Mouse (Mus musculus) heart, embryonic 16.5 days (tissue): ENCODE data around the gene Cnpy1. TPM values are rescaled to one million over a fixed set of nuclear protein-coding genes. Genes with fewer than 3 reads are reported as not detected.
A peak's percentile ranks its signal among the peaks of the same experiment; 100 is the strongest.

Experiments
- ATAC-seq: fragments of 200-750 bp; cut with Nextera tagmentation; replicated peaks from 2 replicates; pipeline ENCODE4 v1.8.0; 2017; ENCODE audit warnings: moderate number of reproducible peaks; ENCODE audit not compliant: insufficient read depth, low FRiP score; ENCODE audit errors: extremely low read depth
- H3K27ac ChIP-seq: fragments of 300-500 bp; sonication (generic); 2 replicates; pipeline ENCODE4 v1.5.1; 2014; ENCODE audit warnings: mild to moderate bottlenecking, low read length, control low read depth, moderate library complexity
- H3K27me3 ChIP-seq: fragments of 300-500 bp; sonication (generic); 2 replicates; pipeline ENCODE4 v1.6.1; 2014; ENCODE audit warnings: low read length, mixed read lengths; ENCODE audit not compliant: control insufficient read depth, insufficient read depth
- H3K36me3 ChIP-seq: fragments of 300-500 bp; sonication (generic); 2 replicates; pipeline ENCODE4 v1.6.1; 2014; ENCODE audit not compliant: control insufficient read depth, insufficient read depth
- H3K4me1 ChIP-seq: fragments of 300-500 bp; sonication (generic); 2 replicates; pipeline ENCODE4 v1.6.1; 2014; ENCODE audit warnings: low read length, mixed read lengths; ENCODE audit not compliant: control insufficient read depth, insufficient read depth
- H3K4me2 ChIP-seq: fragments of 300-500 bp; sonication (generic); 2 replicates; pipeline ENCODE4 v1.6.1; 2014; ENCODE audit warnings: low read depth, mild to moderate bottlenecking, control low read depth, low read length
- H3K4me3 ChIP-seq: fragments of 300-500 bp; sonication (generic); 2 replicates; pipeline ENCODE4 v1.5.1; 2014; ENCODE audit warnings: mild to moderate bottlenecking, control low read depth, low read length
- H3K9ac ChIP-seq: fragments of 300-500 bp; sonication (generic); 2 replicates; pipeline ENCODE4 v1.6.1; 2014; ENCODE audit warnings: low read length, control low read depth
- H3K9me3 ChIP-seq: fragments of 300-500 bp; sonication (generic); replicated peaks from 2 replicates; pipeline ENCODE4 v1.6.1; 2016; ENCODE audit warnings: low read length; ENCODE audit not compliant: control insufficient read depth
- WGBS: fragments of 180-500 bp; shearing (Covaris S2); extraction: QIAGEN DNeasy Blood & Tissue Kit; methylation state at CpG from one replicate; pipeline ENCODE4 v1.1.7; 2014; 5-methylcytosine and 5-hydroxymethylcytosine counted together
- polyA plus RNA-seq: library from polyadenylated mRNA; unstranded; fragments of >200 nt; fragmentation: Nextera tagmentation; extraction: Ambion mirVana; gene quantifications from 2 replicates; pipeline ENCODE4 v1.2.1, GENCODE M21; 2015

Gene Cnpy1
- polyA plus RNA-seq, 1 experiment from 2014 or later = not detected

DNA sequence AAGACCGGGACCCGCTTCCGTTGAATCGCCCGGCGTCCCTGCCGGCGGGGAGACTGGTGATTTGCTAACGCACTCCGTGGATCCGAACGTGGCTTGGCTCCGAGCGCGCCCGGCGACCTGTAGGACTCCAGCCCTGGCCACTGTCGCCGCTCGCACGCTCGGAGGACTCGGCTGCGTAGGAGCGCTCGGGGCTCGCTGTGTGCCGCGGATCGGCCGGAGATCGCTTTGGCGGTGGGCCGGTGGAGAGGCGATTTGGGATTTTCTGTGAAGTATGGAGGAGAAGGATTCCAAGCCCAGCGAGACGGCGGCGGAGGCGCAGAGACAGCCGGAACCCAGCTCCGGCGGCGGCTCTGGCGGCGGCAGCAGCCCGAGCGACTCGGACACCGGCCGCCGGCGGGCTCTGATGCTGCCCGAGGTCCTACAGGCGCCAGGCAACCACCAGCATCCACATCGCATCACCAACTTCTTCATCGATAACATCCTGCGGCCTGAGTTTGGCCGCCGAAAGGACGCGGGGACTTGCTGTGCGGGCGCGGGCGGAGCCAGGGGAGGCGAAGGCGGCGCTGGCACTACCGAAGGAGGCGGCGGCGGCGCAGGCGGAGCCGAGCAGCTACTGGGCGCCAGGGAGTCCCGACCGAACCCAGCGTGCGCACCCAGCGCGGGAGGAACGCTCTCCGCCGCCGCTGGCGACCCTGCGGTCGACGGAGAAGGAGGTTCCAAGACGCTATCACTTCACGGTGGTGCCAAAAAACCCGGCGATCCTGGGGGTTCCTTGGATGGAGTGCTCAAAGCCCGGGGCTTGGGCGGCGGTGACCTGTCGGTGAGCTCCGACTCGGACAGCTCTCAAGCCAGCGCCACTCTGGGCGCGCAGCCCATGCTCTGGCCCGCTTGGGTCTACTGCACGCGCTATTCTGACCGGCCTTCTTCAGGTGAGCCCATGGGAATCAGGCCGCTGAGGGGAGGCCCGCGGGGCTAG, 79.1 kb downstream of the Cnpy1 start:
- Histone ChIP-seq H3K9me3 (no peaks in the 10 kb centered on the region), H3K27ac (no peak overlapping the region), H3K4me1 (peaks cover 10% of the 10 kb centered on the region), H3K4me3 (peak overlapping the region; percentile 55), H3K36me3 (no peaks in the 10 kb centered on the region), H3K9ac (no peak overlapping the region; the same call in 1 of the 2 replicates), H3K27me3 (peaks cover 82% of the 10 kb centered on the region), H3K4me2 (peak overlapping the region; percentile 73)
- ATAC-seq = peak; percentile 38; the same call in 1 of the 2 replicates
- under 1% methylated on average over 111 of the region's 111 CpGs for WGBS

DNA sequence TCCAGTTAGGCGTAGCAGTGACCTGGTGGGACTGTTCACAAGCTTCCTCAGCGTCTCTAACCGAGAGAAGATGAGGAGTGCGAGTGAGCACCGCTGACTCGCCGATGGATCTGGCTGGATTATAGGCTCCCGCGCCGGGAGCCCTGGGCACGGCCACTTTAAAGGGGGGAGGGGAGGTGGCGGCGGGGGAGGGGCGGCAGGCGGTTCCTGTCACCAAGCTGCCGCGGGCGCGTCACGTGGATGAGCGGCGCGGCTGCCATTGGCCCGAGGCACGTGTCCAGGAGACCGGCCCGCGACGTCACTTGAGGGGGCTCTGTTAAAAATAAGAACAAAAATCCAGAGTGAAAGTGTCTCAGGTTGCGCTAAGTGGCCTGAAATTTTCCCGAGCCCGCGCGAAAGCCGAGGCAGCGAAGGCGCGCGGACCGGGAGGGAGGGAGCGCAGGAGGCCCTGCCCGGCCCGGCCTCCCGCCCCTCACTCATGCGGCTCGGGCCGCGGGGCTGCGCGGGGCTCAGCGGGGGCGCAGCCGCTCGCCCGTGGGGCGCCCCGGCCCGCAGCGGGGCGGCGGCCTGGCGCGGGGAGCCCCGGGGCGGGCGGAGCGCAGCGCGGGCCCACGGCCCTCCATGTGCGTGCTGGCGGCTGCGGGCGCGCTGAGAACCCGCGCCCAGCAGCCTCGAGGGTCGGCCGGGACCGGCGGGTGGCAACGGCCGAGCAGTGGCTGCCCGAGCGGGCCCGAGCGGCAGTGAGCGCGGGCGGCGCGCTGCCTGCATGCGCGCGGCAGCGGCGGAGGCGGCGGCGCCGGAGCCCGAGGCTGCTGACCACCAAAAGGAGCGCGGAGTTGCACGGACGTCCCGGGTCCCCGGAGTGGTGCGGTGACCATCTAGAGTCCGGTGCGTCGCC, 80.0 kb downstream of the Cnpy1 start, which contains the start of gene En2:
Gene En2 (plus strand): TSS at position 337 of the 898 bp plus-strand sequence.
- peaks cover 10% of the 10 kb centered on the region for H3K4me1 ChIP-seq
- H3K4me3 ChIP-seq = peak within 1 kb of the TSS; percentile 55
- peak within 1 kb of the TSS; percentile 73 for H3K4me2 ChIP-seq
- H3K9me3 ChIP-seq = no peaks in the 10 kb centered on the region
- H3K36me3 ChIP-seq = no peaks in the 10 kb centered on the region
- WGBS = under 1% methylated on average over 107 of the region's 113 CpGs
- ATAC-seq = peak; percentile 56; the same call in 1 of the 2 replicates
- no peak within 1 kb of the TSS; the same call in 1 of the 2 replicates for H3K9ac ChIP-seq
- no peak within 1 kb of the TSS for H3K27ac ChIP-seq
- peaks cover 83% of the 10 kb centered on the region for H3K27me3 ChIP-seq

DNA sequence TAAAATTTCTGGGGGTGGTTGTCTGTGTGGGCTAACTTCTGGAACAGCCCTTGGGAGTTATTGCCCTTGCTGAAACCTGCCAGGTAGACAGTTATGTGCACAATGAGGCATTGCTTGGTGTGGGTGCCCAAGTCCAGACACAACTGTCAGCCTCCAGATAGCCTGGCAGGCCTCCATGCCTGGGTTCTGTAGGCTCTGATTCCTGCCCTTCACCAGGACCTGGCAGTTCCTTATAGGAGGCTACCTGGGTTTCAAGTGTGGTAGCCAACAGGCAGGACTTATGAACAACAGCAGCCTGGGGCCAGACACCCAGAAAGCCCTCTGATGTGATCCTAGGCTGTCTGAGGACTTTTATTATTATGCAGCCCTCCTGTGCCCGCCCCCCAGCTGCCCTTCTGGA, 81.7 kb downstream of the Cnpy1 start:
- Histone ChIP-seq H3K4me1 (peaks cover 10% of the 10 kb centered on the region), H3K4me2 (no peak overlapping the region), H3K4me3 (no peak overlapping the region), H3K36me3 (no peaks in the 10 kb centered on the region), H3K27me3 (peaks cover 85% of the 10 kb centered on the region), H3K9ac (no peak overlapping the region), H3K9me3 (no peaks in the 10 kb centered on the region), H3K27ac (no peak overlapping the region)
- no peak for ATAC-seq
- WGBS = 9% methylated on average over 1 of the region's 1 CpGs

DNA sequence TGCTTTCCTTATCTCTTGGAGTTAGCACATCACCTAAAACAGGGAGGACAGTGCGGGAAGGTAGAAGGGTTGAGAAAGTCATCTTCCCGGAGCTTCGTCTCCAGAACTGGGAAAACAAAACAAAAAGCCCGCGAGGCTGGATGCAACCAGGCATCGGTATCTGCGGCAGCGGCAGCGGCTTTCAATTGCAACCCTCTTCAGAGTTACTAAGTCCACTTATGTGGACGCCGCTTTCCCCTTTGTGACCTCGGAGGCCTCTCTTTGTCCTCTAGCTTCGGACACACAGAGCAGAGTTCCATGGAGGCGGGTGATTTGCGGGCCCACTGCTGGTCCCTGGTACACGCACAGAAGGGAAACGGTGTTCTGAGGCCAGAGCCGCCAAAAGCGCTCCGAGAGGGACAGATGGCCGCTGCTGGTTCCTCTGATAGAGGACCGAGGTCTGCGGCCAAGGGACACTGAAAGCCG, 83.6 kb downstream of the Cnpy1 start:
- H3K4me1 ChIP-seq = peaks cover 13% of the 10 kb centered on the region
- no peak overlapping the region for H3K9ac ChIP-seq
- no peaks in the 10 kb centered on the region for H3K9me3 ChIP-seq
- peaks cover 95% of the 10 kb centered on the region for H3K27me3 ChIP-seq
- H3K4me3 ChIP-seq = peak overlapping the region; percentile 26
- H3K27ac ChIP-seq = no peak overlapping the region
- peak overlapping the region; percentile 29 for H3K4me2 ChIP-seq
- no peaks in the 10 kb centered on the region for H3K36me3 ChIP-seq
- no peak for ATAC-seq
- under 1% methylated on average over 24 of the region's 24 CpGs for WGBS

DNA sequence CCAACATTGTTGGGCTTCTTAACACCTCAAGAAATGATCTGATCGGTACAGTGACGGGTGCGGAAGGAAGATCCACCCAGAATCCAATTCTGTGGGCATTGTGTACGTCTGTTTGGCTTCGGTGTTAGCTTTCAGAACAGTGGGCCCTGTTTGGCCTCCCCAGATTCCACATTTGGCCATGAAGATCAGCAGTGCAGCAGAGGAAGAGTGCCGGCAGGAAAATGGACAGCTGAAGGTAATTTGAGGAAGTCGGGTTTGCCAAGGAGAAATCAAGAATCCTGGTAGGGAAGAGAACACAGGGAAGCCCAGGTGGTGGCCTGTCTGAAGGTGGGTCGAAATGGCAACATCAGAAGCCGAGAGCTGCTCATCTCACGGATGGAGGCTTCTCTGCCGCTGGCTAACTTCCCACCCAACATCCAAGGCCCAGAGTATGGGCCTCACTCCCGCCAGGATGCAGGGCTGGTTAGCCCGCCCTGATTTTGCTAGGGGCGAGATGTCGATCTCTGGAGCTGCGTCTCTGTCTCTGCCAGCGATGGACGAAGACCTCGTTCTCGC, 84.1 kb downstream of the Cnpy1 start:
- no peak overlapping the region for H3K9ac ChIP-seq
- H3K27me3 ChIP-seq = peaks cover 95% of the 10 kb centered on the region
- peak overlapping the region; percentile 26 for H3K4me3 ChIP-seq
- H3K4me1 ChIP-seq = peaks cover 12% of the 10 kb centered on the region
- H3K27ac ChIP-seq = no peak overlapping the region
- no peak for ATAC-seq
- WGBS = 4% methylated on average over 20 of the region's 20 CpGs
- no peaks in the 10 kb centered on the region for H3K9me3 ChIP-seq
- peak overlapping the region; percentile 29 for H3K4me2 ChIP-seq
- no peaks in the 10 kb centered on the region for H3K36me3 ChIP-seq

DNA sequence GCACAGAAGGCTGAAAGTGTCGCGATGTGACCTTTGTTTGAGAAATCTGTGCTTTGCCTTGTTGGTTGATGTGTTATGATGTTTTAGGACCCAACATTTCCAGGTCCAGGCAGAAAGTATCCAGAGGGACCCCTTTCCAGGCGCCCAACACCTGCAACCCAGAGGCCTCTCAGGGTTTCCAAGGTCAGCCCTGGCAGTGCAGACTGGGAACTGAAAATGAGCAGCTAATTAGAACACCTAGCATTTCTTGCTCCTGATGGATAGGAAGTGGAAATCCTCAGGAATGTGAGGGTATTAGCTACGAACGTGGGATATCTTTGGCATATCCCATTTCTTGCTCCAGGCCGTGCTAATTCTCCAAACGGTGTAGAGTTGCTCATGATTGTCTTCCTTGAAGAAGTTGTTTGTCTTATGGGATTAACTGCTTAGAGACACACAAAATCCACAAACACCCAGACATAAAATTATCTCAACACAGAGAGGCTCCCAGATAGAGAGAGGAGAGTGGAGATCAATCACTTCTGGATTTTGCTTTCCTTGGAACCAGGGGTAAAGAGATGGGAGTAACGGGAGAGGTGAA, 85.6 kb downstream of the Cnpy1 start:
- no peak overlapping the region for H3K9ac ChIP-seq
- no peak overlapping the region for H3K27ac ChIP-seq
- WGBS = 9% methylated on average over 8 of the region's 8 CpGs
- H3K4me3 ChIP-seq = no peak overlapping the region
- no peaks in the 10 kb centered on the region for H3K9me3 ChIP-seq
- ATAC-seq = no peak
- H3K36me3 ChIP-seq = no peaks in the 10 kb centered on the region
- no peak overlapping the region for H3K4me2 ChIP-seq
- peaks cover 92% of the 10 kb centered on the region for H3K27me3 ChIP-seq
- peaks cover 5% of the 10 kb centered on the region for H3K4me1 ChIP-seq

DNA sequence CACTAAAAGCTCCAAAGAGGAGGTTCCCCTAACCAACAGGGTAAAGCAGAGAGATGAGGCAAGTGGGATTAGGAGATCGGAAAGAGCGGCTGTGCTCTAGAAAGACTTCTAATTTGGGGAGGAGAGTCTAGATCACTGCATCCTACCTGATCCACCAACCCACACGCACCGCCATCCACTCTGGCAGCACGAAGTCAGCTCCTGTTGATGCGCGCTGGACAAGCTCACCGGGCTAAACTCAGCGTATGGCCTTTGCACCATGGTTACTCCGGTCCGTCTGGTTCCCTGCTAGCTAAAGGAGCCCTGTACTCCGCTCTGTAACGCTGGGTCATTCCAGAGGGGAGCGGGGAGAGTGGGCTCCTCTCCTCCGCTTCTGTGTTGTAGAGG, 86.5 kb downstream of the Cnpy1 start:
- no peak overlapping the region for H3K4me3 ChIP-seq
- H3K9ac ChIP-seq = no peak overlapping the region
- H3K36me3 ChIP-seq = no peaks in the 10 kb centered on the region
- peaks cover 85% of the 10 kb centered on the region for H3K27me3 ChIP-seq
- no peak overlapping the region for H3K4me2 ChIP-seq
- peaks cover 5% of the 10 kb centered on the region for H3K4me1 ChIP-seq
- no peak for ATAC-seq
- WGBS = 1% methylated on average over 15 of the region's 15 CpGs
- H3K9me3 ChIP-seq = no peaks in the 10 kb centered on the region
- H3K27ac ChIP-seq = no peak overlapping the region

DNA sequence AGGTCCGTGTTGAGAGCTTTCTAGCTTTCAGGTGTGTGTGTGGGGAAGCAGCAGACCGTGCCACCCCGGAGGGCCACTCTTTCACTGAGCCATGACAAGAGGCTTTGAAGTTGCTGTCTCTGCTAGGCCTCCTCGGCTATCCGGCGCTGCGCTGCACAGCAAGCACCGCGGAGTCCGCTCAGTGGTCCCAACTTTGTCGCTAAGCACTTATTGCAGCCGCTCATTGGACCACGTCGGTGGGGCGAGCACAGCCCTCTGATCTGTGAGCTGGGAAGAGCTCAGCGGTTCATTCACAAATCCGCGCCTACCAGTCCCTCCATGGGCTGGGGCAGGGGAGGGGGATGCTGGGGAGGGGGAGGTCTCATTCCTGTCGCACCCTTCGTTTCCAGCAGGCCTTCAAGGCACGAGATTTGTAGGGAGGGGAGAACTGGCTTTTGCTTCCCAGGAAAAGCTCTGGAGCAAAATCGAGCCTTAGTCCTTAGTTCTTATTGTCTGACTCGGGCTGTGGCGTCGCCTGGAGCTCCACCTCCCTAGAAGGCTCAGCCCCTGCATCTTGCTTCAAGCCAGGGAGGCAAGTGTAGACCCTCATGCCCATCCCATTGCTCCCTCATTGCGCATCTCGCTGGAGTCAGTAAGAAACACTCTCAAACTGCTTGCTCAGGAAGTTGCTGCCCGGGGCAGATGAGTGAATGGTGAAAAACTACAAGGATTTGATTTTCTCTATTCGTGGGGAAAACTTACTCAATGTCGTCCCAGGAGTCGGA, 87.1 kb downstream of the Cnpy1 start:
- no peak overlapping the region for H3K4me2 ChIP-seq
- peaks cover 83% of the 10 kb centered on the region for H3K27me3 ChIP-seq
- no peaks in the 10 kb centered on the region for H3K36me3 ChIP-seq
- no peak overlapping the region for H3K4me3 ChIP-seq
- no peak overlapping the region for H3K9ac ChIP-seq
- H3K27ac ChIP-seq = no peak overlapping the region
- WGBS = under 1% methylated on average over 31 of the region's 31 CpGs
- peaks cover 5% of the 10 kb centered on the region for H3K4me1 ChIP-seq
- ATAC-seq = no peak
- H3K9me3 ChIP-seq = no peaks in the 10 kb centered on the region
